Mouse (Mus musculus): ENCODE results near the gene Rprd2. TPM values are rescaled to one million over a fixed set of nuclear protein-coding genes. Genes with fewer than 3 reads are reported as not detected.
"Not testable (repeated sequence)": the region's sequence is repeated elsewhere in the genome, so short reads cannot be mapped to it uniquely, and the experiment has no call there.

Gene Rprd2
- polyA plus RNA-seq, 1 experiment from 2014 or later = 20.5 TPM

DNA sequence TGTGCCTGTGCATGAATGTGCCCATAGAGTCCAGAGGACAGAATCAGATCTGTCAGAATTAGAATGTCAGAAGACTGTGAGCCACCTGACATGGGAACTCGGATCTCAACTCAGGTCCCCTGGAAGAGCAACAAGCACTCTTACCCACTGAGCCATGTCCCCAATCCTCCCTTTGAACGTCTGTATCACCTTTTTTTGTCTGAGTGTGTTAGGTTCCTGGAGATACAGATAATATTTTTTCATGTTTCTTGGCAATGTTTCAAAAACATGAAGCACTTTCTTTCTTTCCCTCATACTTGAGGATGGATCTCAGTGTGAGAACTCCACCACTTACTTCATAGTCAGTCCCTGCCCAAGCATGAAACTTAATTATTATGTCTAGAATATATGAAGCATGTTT lies 10.3 kb downstream of the Rprd2 start:
- no peak for ATAC-seq (ENCODE audit: insufficient read depth, low FRiP score, low read depth)
- no peaks in the 10 kb centered on the region for H3K9me3 ChIP-seq
- H3K4me1 ChIP-seq = no peaks in the 10 kb centered on the region; the same call in 1 of the 2 replicates
- H3K4me2 ChIP-seq = no peak overlapping the region
- no peak overlapping the region for H3K27ac ChIP-seq
- H3K36me3 ChIP-seq = peaks cover 9% of the 10 kb centered on the region; the same call in 1 of the 2 replicates
- H3K4me3 ChIP-seq (replicated peaks) = no peak overlapping the region
- H3K27me3 ChIP-seq (replicated peaks) = no peaks in the 10 kb centered on the region
- 57% methylated on average over 2 of the region's 2 CpGs for WGBS
- no peak overlapping the region for H3K9ac ChIP-seq

DNA sequence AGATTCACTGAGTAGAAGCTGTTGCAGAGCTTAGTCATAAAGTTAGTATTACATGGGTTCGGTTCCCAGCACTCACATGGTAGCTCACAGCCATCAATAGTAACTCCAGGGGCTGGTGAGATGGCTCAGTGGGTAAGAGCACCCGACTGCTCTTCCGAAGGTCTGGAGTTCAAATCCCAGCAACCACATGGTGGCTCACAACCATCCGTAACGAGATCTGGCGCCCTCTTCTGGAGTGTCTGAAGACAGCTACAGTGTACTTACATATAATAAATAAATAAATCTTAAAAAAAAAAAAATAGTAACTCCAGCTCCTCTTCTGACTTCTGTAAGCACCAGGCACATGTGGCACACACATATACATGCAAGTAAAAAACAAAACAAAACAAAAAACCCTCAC lies 11.0 kb downstream of the Rprd2 start:
- H3K4me3 ChIP-seq (replicated peaks); H3K27ac ChIP-seq; H3K4me2 ChIP-seq; H3K9me3 ChIP-seq; ATAC-seq (ENCODE audit: insufficient read depth, low FRiP score, low read depth); H3K4me1 ChIP-seq; H3K9ac ChIP-seq; H3K27me3 ChIP-seq (replicated peaks); H3K36me3 ChIP-seq: not testable (repeated sequence)
- WGBS = 81% methylated on average over 6 of the region's 6 CpGs

DNA sequence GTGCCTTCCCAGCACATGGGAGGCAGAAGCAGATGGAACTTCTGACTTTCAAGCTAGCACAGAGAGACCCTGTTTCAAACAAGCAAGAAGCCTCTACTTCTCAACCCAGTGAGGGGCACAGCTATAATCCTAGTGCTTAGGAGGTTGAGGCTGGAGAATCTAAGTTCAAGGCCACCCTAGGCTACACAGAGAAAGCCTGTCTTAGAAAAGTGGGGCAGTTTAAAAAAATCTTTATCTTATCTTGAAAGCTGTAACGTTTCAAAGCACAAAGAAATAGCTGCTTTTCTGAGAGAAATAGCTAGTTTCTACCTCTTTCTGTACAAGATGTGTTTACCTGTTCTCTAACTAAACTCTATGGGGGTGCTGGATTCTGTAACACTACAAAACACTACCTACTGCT lies 12.0 kb downstream of the Rprd2 start:
- no peak overlapping the region for H3K27ac ChIP-seq
- H3K4me3 ChIP-seq (replicated peaks) = no peak overlapping the region
- ATAC-seq (ENCODE audit: insufficient read depth, low FRiP score, low read depth) = no peak
- peaks cover 9% of the 10 kb centered on the region; the same call in 1 of the 2 replicates for H3K36me3 ChIP-seq
- no peaks in the 10 kb centered on the region for H3K27me3 ChIP-seq (replicated peaks)
- H3K4me2 ChIP-seq = no peak overlapping the region
- H3K9ac ChIP-seq = no peak overlapping the region
- no peaks in the 10 kb centered on the region; the same call in 1 of the 2 replicates for H3K4me1 ChIP-seq
- no peaks in the 10 kb centered on the region for H3K9me3 ChIP-seq
- 36% methylated on average over 1 of the region's 1 CpGs for WGBS

DNA sequence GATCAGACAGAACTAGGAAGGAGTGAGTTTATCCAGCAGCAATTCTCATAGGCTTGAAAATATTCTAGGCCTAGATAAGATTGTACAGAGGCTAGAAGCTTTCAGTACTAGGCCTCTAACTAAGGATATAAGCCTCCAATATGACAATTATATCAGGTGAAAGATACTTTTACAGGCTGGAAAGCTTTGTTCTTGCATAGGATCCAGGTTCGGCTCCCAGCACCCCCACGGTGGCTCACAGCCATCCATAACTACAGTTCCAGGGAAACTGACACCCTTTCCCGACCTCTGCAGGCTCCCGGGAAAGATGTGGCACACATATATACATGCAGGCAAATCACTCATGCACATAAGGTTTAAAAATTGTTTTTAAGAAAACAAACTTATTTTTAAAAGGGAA lies 14.8 kb downstream of the Rprd2 start:
- Histone ChIP-seq H3K9me3 (no peaks in the 10 kb centered on the region), H3K27ac (no peak overlapping the region), H3K36me3 (peaks cover 9% of the 10 kb centered on the region; the same call in 1 of the 2 replicates), H3K4me3 (replicated peaks) (no peak overlapping the region), H3K27me3 (replicated peaks) (no peaks in the 10 kb centered on the region), H3K4me1 (no peaks in the 10 kb centered on the region; the same call in 1 of the 2 replicates), H3K4me2 (no peak overlapping the region), H3K9ac (no peak overlapping the region)
- ATAC-seq (ENCODE audit: insufficient read depth, low FRiP score, low read depth) = no peak
- WGBS = 91% methylated on average over 4 of the region's 4 CpGs

GRCm38 (mm10) chr3:95798756-95799155 lies 19.9 kb downstream of the Rprd2 start:
- H3K4me2 ChIP-seq = no peak overlapping the region
- no peak overlapping the region for H3K27ac ChIP-seq
- no peaks in the 10 kb centered on the region for H3K4me1 ChIP-seq
- H3K4me3 ChIP-seq (replicated peaks) = no peak overlapping the region
- WGBS = 82% methylated on average over 4 of the region's 4 CpGs
- H3K27me3 ChIP-seq (replicated peaks) = no peaks in the 10 kb centered on the region
- no peaks in the 10 kb centered on the region for H3K9me3 ChIP-seq
- no peak overlapping the region for H3K9ac ChIP-seq
- H3K36me3 ChIP-seq = no peaks in the 10 kb centered on the region; the same call in 1 of the 2 replicates
- no peak for ATAC-seq (ENCODE audit: insufficient read depth, low FRiP score, low read depth)

GRCm38 (mm10) chr3:95794299-95794698 lies 24.4 kb downstream of the Rprd2 start:
- H3K4me1 ChIP-seq = no peaks in the 10 kb centered on the region
- no peak overlapping the region for H3K4me2 ChIP-seq
- H3K27me3 ChIP-seq (replicated peaks) = no peaks in the 10 kb centered on the region
- no peak overlapping the region for H3K9ac ChIP-seq
- no peak overlapping the region for H3K4me3 ChIP-seq (replicated peaks)
- no peak overlapping the region for H3K27ac ChIP-seq
- H3K9me3 ChIP-seq = no peaks in the 10 kb centered on the region
- H3K36me3 ChIP-seq = no peaks in the 10 kb centered on the region
- ATAC-seq (ENCODE audit: insufficient read depth, low FRiP score, low read depth) = no peak
- WGBS = 62% methylated on average over 1 of the region's 1 CpGs

- Histone ChIP-seq H3K4me1 (no peaks in the 10 kb centered on the region), H3K9ac (no peak overlapping the region), H3K27me3 (replicated peaks) (no peaks in the 10 kb centered on the region), H3K4me3 (replicated peaks) (no peak overlapping the region), H3K4me2 (no peak overlapping the region), H3K9me3 (no peaks in the 10 kb centered on the region), H3K27ac (no peak overlapping the region), H3K36me3 (no peaks in the 10 kb centered on the region)
- no peak for ATAC-seq (ENCODE audit: insufficient read depth, low FRiP score, low read depth)
- 78% methylated on average over 2 of the region's 2 CpGs for WGBS
Measured at GRCm38 (mm10) chr3:95793662-95794061, 25.0 kb downstream of the Rprd2 start.

DNA sequence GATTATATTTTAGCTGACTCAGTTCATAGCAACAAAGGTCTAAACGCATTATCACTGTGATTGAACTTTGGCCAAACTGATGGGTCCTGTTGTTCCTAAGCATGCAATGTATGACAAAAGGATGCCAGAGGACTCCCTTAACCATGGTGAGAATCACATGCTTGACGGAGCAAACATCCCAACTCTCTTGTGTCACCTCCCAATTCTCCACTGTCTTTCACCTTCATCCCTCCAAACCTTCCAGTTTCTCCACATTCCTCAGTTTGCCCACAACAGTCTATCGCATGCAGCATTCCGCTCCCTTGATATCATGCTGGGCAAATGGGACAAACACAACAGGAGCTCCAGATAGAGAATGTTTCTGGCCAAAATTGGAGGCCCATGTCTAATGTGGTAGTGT lies 33.2 kb downstream of the Rprd2 start:
- WGBS = 91% methylated on average over 4 of the region's 4 CpGs
- no peak overlapping the region for H3K4me2 ChIP-seq
- no peaks in the 10 kb centered on the region for H3K9me3 ChIP-seq
- no peak overlapping the region for H3K27ac ChIP-seq
- H3K27me3 ChIP-seq (replicated peaks) = no peaks in the 10 kb centered on the region
- ATAC-seq (ENCODE audit: insufficient read depth, low FRiP score, low read depth) = no peak
- no peak overlapping the region for H3K4me3 ChIP-seq (replicated peaks)
- no peaks in the 10 kb centered on the region for H3K4me1 ChIP-seq
- H3K9ac ChIP-seq = no peak overlapping the region
- H3K36me3 ChIP-seq = peaks cover 31% of the 10 kb centered on the region

DNA sequence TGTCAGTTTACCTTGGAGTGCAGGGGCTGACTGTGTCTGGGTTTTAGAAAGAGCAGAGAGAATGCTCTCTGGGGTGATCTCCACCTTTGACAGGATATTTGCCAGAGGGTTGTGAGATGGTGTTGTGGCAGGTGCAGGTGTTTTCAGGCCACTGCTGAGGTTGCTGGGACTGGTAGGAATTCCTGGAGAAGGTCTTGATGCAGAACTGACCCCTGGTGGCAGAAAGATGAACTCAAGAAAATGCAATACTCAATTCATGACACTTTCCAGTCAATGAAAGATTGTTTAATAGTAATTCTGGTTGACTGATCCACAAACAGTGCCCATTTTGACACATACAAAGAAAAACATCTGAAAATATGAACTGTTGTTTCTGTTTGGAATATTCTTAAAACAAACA lies 46.7 kb downstream of the Rprd2 start:
- Histone ChIP-seq H3K9me3 (no peaks in the 10 kb centered on the region), H3K27ac (no peak overlapping the region), H3K27me3 (replicated peaks) (no peaks in the 10 kb centered on the region), H3K4me2 (no peak overlapping the region), H3K36me3 (peaks cover 33% of the 10 kb centered on the region), H3K4me3 (replicated peaks) (no peak overlapping the region), H3K9ac (no peak overlapping the region), H3K4me1 (no peaks in the 10 kb centered on the region)
- ATAC-seq (ENCODE audit: insufficient read depth, low FRiP score, low read depth) = no peak

DNA sequence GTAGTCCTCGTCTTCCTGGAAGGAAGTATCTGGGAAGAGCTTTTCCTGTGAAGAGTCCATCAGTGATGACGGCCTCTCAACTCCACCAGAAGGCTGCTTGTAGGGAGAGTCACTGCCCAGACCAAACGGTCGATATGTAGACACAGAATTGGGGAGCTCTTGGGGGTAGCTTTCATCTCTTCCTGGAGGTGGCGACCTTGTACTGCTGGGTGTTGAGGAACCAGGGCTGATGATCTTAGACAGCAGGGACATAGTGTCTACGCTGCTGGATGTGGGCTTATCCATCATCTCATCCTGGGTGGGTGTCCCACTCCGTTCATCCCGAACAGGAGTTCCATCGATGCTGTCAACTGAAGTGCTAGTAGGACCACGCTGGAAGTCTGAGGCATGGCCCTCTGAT lies 53.1 kb downstream of the Rprd2 start:
- H3K4me2 ChIP-seq = no peak overlapping the region
- H3K27me3 ChIP-seq (replicated peaks) = no peaks in the 10 kb centered on the region
- no peak overlapping the region for H3K9ac ChIP-seq
- no peak overlapping the region for H3K27ac ChIP-seq
- no peak overlapping the region for H3K4me3 ChIP-seq (replicated peaks)
- peaks cover 27% of the 10 kb centered on the region for H3K36me3 ChIP-seq
- H3K9me3 ChIP-seq = no peaks in the 10 kb centered on the region
- H3K4me1 ChIP-seq = no peaks in the 10 kb centered on the region
- ATAC-seq (ENCODE audit: insufficient read depth, low FRiP score, low read depth) = no peak
- 88% methylated on average over 10 of the region's 10 CpGs for WGBS

DNA sequence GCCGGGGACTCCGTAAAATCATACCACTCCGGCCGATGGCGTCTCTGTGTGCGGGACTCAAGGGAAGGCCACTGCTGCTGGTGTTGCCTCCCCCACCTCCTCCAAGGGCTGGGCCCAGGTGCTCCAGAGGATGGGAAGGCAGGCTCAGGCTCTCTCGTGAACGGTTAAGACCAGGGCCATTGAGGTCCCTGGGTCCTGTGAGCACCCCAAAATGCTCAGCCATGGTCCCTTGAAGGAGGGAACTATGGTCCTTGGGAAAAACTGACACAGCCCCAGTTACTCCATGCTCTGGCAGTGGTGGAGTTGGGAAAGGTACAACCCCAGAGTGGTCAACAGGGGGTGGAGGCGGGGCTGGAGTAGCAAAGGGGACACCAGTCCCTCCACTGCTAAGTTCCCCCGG lies 54.9 kb downstream of the Rprd2 start:
- no peak overlapping the region for H3K9ac ChIP-seq
- no peaks in the 10 kb centered on the region for H3K4me1 ChIP-seq
- H3K27me3 ChIP-seq (replicated peaks) = no peaks in the 10 kb centered on the region
- no peak overlapping the region for H3K4me2 ChIP-seq
- H3K27ac ChIP-seq = no peak overlapping the region
- H3K4me3 ChIP-seq (replicated peaks) = no peak overlapping the region
- no peaks in the 10 kb centered on the region for H3K9me3 ChIP-seq
- peaks cover 27% of the 10 kb centered on the region for H3K36me3 ChIP-seq
- no peak for ATAC-seq (ENCODE audit: insufficient read depth, low FRiP score, low read depth)
- WGBS = 78% methylated on average over 10 of the region's 10 CpGs

DNA sequence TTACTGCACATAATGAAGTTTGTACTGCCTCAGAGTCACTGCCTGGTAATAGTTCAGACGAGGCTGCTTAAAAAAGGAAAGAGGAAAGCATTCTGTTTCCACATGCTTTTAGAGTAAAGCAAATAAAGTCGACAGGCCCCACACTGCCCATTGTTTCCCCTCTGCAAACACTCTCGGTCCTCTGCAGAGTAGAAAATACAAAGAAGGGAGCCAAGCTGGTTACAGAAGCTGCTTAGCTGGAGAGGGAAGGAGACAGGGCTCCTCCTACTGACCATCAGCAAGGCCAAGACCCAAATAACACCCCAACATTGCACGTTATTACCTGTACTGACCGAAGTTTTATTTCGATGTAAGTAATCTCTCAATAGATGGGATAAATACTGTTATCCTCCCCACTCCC lies 55.7 kb downstream of the Rprd2 start:
- Histone ChIP-seq H3K4me3 (replicated peaks) (no peak overlapping the region), H3K4me2 (no peak overlapping the region), H3K9ac (no peak overlapping the region), H3K9me3 (no peaks in the 10 kb centered on the region), H3K4me1 (no peaks in the 10 kb centered on the region), H3K27ac (peak overlapping the region; percentile 66), H3K36me3 (peaks cover 23% of the 10 kb centered on the region), H3K27me3 (replicated peaks) (no peaks in the 10 kb centered on the region)
- ATAC-seq (ENCODE audit: insufficient read depth, low FRiP score, low read depth) = peak; percentile 73; the same call in 1 of the 2 replicates
- 52% methylated on average over 6 of the region's 6 CpGs for WGBS

DNA sequence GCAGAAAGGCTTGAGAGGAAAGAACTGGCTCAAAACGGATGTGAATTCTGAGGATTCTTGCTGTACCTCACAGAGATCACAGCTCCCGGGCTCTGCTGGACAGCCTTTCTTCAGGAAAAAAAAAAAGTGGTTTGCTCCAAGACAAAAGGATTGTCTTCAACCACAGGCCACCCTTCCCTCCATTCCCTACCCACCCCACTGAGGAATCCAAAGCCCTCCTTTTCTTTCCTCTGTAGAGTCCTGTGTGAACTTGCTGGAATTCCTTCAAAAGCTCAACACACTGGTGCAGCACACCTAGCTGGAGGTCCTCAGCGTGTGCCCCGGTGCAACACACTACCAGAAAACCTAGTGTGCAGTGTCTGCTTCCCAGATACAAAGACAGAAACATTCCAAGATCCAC lies 56.9 kb downstream of the Rprd2 start:
- H3K9ac ChIP-seq = no peak overlapping the region
- no peak for ATAC-seq (ENCODE audit: insufficient read depth, low FRiP score, low read depth)
- no peak overlapping the region for H3K4me2 ChIP-seq
- no peaks in the 10 kb centered on the region for H3K9me3 ChIP-seq
- peak overlapping the region; percentile 66; the same call in 1 of the 2 replicates for H3K27ac ChIP-seq
- 65% methylated on average over 4 of the region's 4 CpGs for WGBS
- H3K4me1 ChIP-seq = no peaks in the 10 kb centered on the region
- H3K4me3 ChIP-seq (replicated peaks) = no peak overlapping the region
- H3K36me3 ChIP-seq = peaks cover 22% of the 10 kb centered on the region
- no peaks in the 10 kb centered on the region for H3K27me3 ChIP-seq (replicated peaks)

All from stomach, embryonic 15.5 days (tissue).